Mouse (Mus musculus) kidney, embryonic 15.5 days (tissue): ENCODE data around the gene Acan. TPM values are rescaled to one million over a fixed set of nuclear protein-coding genes. Genes with fewer than 3 reads are reported as not detected.

Experiments
- ATAC-seq: fragments of 200-750 bp; cut with Nextera tagmentation; replicated peaks from 2 replicates; pipeline ENCODE4 v1.8.0; 2017; ENCODE audit warnings: moderate TSS enrichment; ENCODE audit not compliant: low FRiP score
- H3K27ac ChIP-seq: fragments of 300-500 bp; sonication (generic); 2 replicates; pipeline ENCODE4 v1.5.1; 2015; ENCODE audit warnings: mild to moderate bottlenecking, inconsistent platforms
- H3K27me3 ChIP-seq: fragments of 300-500 bp; sonication (generic); 2 replicates; pipeline ENCODE4 v1.6.1; 2015; ENCODE audit warnings: inconsistent platforms
- H3K36me3 ChIP-seq: fragments of 300-500 bp; sonication (generic); 2 replicates; pipeline ENCODE4 v1.6.1; 2015; ENCODE audit warnings: inconsistent platforms
- H3K4me1 ChIP-seq: fragments of 300-500 bp; sonication (generic); 2 replicates; pipeline ENCODE4 v1.6.1; 2015; ENCODE audit warnings: inconsistent platforms
- H3K4me2 ChIP-seq: fragments of 300-500 bp; sonication (generic); 2 replicates; pipeline ENCODE4 v1.6.1; 2015; ENCODE audit warnings: moderate library complexity, mild to moderate bottlenecking, inconsistent platforms
- H3K4me3 ChIP-seq: fragments of 300-500 bp; sonication (generic); replicated peaks from 2 replicates; pipeline ENCODE4 v1.5.1; 2015; ENCODE audit warnings: mild to moderate bottlenecking, inconsistent platforms
- H3K9ac ChIP-seq: fragments of 300-500 bp; sonication (generic); 2 replicates; pipeline ENCODE4 v1.6.1; 2015; ENCODE audit warnings: mild to moderate bottlenecking, inconsistent platforms
- H3K9me3 ChIP-seq: fragments of 300-500 bp; sonication (generic); replicated peaks from 2 replicates; pipeline ENCODE4 v1.6.1; 2016; ENCODE audit warnings: inconsistent platforms
- WGBS: fragments of 180-500 bp; shearing (Covaris S2); methylation state at CpG from one replicate; pipeline ENCODE4 v1.1.7; 2015; ENCODE audit warnings: mixed read lengths; 5-methylcytosine and 5-hydroxymethylcytosine counted together
- polyA plus RNA-seq: library from polyadenylated mRNA; unstranded; fragments of >200 nt; fragmentation: Nextera tagmentation; extraction: Ambion mirVana; gene quantifications from 2 replicates; pipeline ENCODE4 v1.2.1, GENCODE M21; 2015

The Acan gene
- polyA plus RNA-seq, 1 experiment from 2014 or later: 0.52 TPM

- Histone ChIP-seq H3K4me1 (no peaks in the 10 kb centered on the region), H3K27ac (no peak overlapping the region), H3K9me3 (no peaks in the 10 kb centered on the region), H3K36me3 (no peaks in the 10 kb centered on the region), H3K4me3 (no peak overlapping the region), H3K27me3 (0 out of 2 replicates have a peak, but pooled peaks cover 5% of the 10 kb centered on the region), H3K4me2 (no peak overlapping the region), H3K9ac (no peak overlapping the region)
- 20% methylated on average over 7 of the region's 7 CpGs for WGBS
- ATAC-seq: peak; percentile 52; the same call in 1 of the 2 replicates
Observed at GRCm38 (mm10) chr7:79080572-79081399, 27.5 kb downstream of the Acan start.

DNA sequence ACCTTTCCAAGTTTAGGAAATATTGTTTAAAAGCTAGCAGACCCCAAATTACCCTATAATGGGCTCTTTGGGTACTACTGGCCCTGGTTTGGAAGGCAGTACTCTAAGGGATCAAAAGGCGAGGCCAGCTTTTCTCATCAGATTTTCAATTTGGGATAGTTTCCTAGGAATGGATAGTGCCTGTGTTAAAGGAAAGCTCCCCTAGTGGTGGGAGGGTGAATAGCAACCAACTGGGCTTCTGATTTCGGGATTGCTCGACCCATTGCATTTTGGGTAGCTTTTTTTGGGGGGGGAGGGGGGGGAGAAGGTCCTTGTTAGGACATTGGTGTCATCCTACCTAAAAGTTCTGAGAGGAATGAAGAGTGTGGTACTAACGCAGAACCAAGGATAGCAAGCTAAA, 35.8 kb downstream of the Acan start:
- Histone ChIP-seq H3K9me3 (no peaks in the 10 kb centered on the region), H3K4me1 (no peaks in the 10 kb centered on the region), H3K4me3 (no peak overlapping the region), H3K27me3 (no peaks in the 10 kb centered on the region), H3K36me3 (no peaks in the 10 kb centered on the region), H3K4me2 (no peak overlapping the region), H3K27ac (no peak overlapping the region), H3K9ac (no peak overlapping the region)
- no peak for ATAC-seq
- WGBS: 72% methylated on average over 4 of the region's 4 CpGs

DNA sequence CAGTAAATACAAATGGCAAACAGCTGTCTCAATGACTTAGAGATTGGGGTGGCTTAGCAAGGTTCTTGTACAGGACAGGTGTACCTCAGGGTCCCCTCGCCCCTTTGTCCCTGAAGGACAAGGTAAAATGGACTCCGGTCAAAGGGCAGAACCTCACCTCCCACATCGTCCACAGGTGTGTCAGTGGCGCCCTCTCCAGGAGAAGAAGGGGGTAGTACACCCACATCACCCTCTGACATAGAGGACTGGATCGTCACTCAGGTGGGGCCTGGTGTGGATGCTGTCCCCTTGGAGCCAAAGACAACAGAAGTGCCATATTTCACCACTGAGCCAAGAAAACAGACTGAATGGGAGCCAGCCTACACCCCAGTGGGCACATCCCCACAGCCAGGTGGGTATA, 43.2 kb downstream of the Acan start:
- Histone ChIP-seq H3K27ac (no peak overlapping the region), H3K4me1 (no peaks in the 10 kb centered on the region), H3K4me3 (no peak overlapping the region), H3K36me3 (no peaks in the 10 kb centered on the region), H3K4me2 (no peak overlapping the region), H3K9ac (no peak overlapping the region), H3K27me3 (no peaks in the 10 kb centered on the region), H3K9me3 (no peaks in the 10 kb centered on the region)
- no peak for ATAC-seq
- WGBS: 81% methylated on average over 5 of the region's 5 CpGs

- no peak overlapping the region for H3K4me2 ChIP-seq
- no peaks in the 10 kb centered on the region for H3K9me3 ChIP-seq
- no peak overlapping the region for H3K4me3 ChIP-seq
- H3K36me3 ChIP-seq: no peaks in the 10 kb centered on the region
- no peak overlapping the region for H3K9ac ChIP-seq
- H3K4me1 ChIP-seq: no peaks in the 10 kb centered on the region
- H3K27ac ChIP-seq: no peak overlapping the region
- no peaks in the 10 kb centered on the region for H3K27me3 ChIP-seq
- ATAC-seq: no peak
- WGBS: 41% methylated on average over 4 of the region's 4 CpGs
Observed at GRCm38 (mm10) chr7:79113848-79114247, 60.6 kb downstream of the Acan start.

- Histone ChIP-seq H3K27me3 (no peaks in the 10 kb centered on the region), H3K4me1 (peaks cover 3% of the 10 kb centered on the region; the same call in 1 of the 2 replicates), H3K9ac (no peak overlapping the region), H3K36me3 (no peaks in the 10 kb centered on the region), H3K4me2 (no peak overlapping the region), H3K4me3 (no peak overlapping the region), H3K27ac (no peak overlapping the region), H3K9me3 (no peaks in the 10 kb centered on the region)
- ATAC-seq: no peak
- 72% methylated on average over 5 of the region's 5 CpGs for WGBS
Observed at GRCm38 (mm10) chr7:79123465-79123864, 70.2 kb downstream of the Acan start.

DNA sequence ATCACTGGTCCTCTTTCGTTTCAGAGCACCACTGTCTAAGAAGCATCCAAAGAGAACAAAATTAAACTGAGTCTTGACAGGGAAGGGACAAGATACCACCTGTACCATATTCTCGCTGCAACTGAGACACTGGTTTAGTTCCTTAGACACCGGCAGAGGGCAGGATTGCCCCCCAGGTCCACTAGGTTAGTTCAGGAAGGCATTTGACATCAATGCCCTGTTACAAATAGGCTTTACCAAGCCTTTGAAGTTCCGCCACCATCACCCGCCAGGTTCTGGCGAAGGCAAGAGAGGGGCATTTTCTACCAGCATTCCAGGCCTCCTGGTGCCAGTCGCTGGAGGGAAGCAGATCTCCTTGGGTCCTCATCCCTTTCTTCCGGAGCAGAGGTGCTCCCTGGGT, 76.6 kb downstream of the Acan start:
- H3K4me1 ChIP-seq: peaks cover 43% of the 10 kb centered on the region
- peak overlapping the region; percentile 40 for H3K4me3 ChIP-seq
- peak overlapping the region; percentile 63 for H3K4me2 ChIP-seq
- ATAC-seq: no peak
- H3K27me3 ChIP-seq: peaks cover 4% of the 10 kb centered on the region; the same call in 1 of the 2 replicates
- no peak overlapping the region for H3K27ac ChIP-seq
- no peaks in the 10 kb centered on the region for H3K9me3 ChIP-seq
- no peak overlapping the region for H3K9ac ChIP-seq
- 13% methylated on average over 8 of the region's 8 CpGs for WGBS
- H3K36me3 ChIP-seq: peaks cover 13% of the 10 kb centered on the region

DNA sequence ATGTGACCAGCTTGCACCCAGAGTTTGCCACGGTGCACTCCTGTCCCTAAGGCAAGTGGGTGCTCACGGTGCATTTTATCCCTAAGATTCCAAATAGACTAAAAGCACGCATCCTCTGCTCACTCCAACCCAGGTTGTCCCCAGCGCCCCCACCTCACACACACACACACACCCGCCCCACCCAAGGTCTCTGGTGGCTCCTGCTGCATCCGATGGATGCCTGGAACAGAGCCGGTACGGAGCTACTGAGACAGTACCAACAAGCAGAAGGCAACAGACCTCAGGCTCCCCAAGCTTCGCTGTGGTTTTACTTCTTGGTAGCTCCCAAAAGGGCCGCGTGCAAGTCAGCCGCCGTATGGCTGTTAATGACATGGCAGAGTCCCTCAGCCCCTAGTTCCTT, 77.1 kb downstream of the Acan start:
- peaks cover 43% of the 10 kb centered on the region for H3K4me1 ChIP-seq
- peak; percentile 24; the same call in 1 of the 2 replicates for ATAC-seq
- H3K9me3 ChIP-seq: no peaks in the 10 kb centered on the region
- H3K4me3 ChIP-seq: peak overlapping the region; percentile 40
- H3K27me3 ChIP-seq: peaks cover 4% of the 10 kb centered on the region; the same call in 1 of the 2 replicates
- H3K4me2 ChIP-seq: peak overlapping the region; percentile 63
- peaks cover 18% of the 10 kb centered on the region for H3K36me3 ChIP-seq
- no peak overlapping the region for H3K27ac ChIP-seq
- peak overlapping the region; percentile 25; the same call in 1 of the 2 replicates for H3K9ac ChIP-seq
- WGBS: 10% methylated on average over 13 of the region's 13 CpGs

DNA sequence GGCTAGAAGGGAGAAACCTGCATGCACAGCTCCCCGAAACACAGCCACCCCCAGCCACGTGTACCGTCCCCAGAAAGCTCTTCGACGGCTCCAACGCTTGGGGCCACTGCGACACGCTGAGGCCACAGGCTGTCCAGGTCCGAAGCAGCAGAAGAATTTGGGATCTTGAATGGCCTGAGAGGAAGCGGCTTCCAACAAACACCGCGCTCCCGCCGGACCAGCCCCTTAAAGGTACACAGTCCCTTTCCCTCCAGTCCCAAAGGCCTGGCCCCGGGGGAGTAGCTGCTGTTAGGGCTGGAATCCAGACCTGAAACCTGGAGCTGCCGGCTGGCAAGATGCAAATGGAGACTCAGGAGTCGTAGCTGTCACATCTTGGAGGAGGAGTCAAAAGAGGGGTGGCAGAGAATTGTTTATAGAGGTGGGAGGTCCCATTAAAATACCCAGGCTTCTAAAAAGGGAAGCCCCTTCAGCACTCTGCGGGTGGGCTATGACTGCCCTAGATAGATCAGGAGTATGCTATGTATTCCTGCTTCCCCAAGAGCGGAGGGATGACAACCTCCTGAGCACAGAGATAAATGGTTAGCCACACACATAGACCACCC, 77.7 kb downstream of the Acan start, which contains the start of gene Hapln3:
TSS of gene Hapln3 (minus strand) at position 176 of the 602 bp plus-strand sequence.
- WGBS: 2% methylated on average over 19 of the region's 19 CpGs
- peak within 1 kb of the TSS; percentile 25; the same call in 1 of the 2 replicates for H3K9ac ChIP-seq
- ATAC-seq: peak; percentile 53

GRCm38 (mm10) chr7:79133391-79133790, 80.1 kb downstream of the Acan start:
- Histone ChIP-seq H3K9me3 (no peaks in the 10 kb centered on the region), H3K4me3 (no peak overlapping the region), H3K9ac (no peak overlapping the region), H3K27me3 (peaks cover 4% of the 10 kb centered on the region; the same call in 1 of the 2 replicates), H3K4me1 (peaks cover 40% of the 10 kb centered on the region), H3K36me3 (peaks cover 47% of the 10 kb centered on the region), H3K27ac (no peak overlapping the region), H3K4me2 (no peak overlapping the region)
- ATAC-seq: no peak
- WGBS: 29% methylated on average over 6 of the region's 6 CpGs

More for the DNA sequence above, 77.7 kb downstream of the Acan start, which contains the start of gene Hapln3:
- H3K36me3 ChIP-seq: peaks cover 23% of the 10 kb centered on the region
- H3K27ac ChIP-seq: 0 out of 2 replicates have a peak within 1 kb of the TSS, but pooled peaks have one; percentile 4
- H3K4me2 ChIP-seq: peak within 1 kb of the TSS; percentile 63
- peaks cover 40% of the 10 kb centered on the region for H3K4me1 ChIP-seq
- H3K9me3 ChIP-seq: no peaks in the 10 kb centered on the region
- H3K4me3 ChIP-seq: peak within 1 kb of the TSS; percentile 40
- peaks cover 4% of the 10 kb centered on the region; the same call in 1 of the 2 replicates for H3K27me3 ChIP-seq

DNA sequence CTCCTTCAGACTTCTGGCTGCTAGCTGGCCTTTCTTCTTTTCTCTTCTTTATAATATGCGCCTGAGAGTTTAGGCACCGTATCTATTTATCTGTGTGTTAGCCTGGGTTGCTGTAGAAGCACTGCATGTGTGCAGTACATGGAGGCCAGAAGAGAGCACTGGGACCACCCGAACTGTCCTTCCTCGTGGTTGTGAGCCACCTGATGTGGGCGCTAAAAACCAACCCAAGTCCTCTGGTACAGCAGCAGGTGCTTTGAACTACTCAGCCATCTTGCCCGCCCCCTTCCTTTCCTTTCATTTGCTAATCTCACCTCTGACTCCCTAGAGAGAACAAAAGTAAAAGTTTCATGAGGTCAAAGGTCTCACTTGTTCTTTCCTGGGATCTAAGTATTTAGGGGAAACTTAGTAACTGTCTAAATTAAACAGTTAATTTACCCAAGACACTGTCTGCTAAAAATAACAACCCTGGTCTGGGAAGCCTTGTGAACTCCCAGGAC, 86.1 kb downstream of the Acan start:
- no peak for ATAC-seq
- Histone ChIP-seq H3K4me1 (no peaks in the 10 kb centered on the region), H3K4me3 (no peak overlapping the region), H3K27me3 (no peaks in the 10 kb centered on the region), H3K27ac (no peak overlapping the region), H3K9me3 (no peaks in the 10 kb centered on the region), H3K36me3 (peaks cover 90% of the 10 kb centered on the region), H3K9ac (no peak overlapping the region), H3K4me2 (no peak overlapping the region)
- 65% methylated on average over 6 of the region's 6 CpGs for WGBS

DNA sequence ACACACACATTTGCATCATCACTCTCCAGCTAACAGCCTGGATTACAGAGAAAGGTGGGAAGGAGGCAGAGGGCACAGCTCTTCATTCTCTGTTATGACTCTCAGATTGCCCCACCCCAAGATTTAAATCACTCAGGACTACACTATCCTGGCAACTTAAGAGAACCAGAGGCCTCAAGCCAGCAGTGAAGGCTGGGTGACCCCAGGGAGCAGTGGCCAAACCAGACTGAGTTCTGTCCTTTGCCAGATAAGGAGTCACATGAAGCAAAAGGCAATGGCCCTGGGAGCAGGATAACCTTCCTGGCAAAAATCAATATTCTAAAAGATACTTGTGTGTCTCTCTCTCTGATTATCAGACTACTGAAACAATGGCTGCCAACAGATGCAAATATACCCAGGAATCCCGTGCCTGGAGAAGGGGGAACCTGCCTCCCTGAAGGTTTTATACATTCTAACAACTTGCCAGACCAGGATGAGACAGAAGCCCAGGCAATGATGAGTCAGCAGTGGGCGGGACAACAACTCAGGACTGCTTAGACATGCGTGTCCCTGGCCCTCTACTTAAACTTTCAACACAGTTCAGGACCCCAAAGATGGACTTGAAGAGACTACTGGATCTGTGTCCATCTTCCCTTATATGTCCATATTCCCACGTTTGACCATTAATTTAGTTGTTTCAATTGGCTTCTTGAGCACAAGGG, 86.8 kb downstream of the Acan start:
- Histone ChIP-seq H3K9me3 (no peaks in the 10 kb centered on the region), H3K4me2 (no peak overlapping the region), H3K4me1 (no peaks in the 10 kb centered on the region), H3K36me3 (peaks cover 89% of the 10 kb centered on the region), H3K9ac (no peak overlapping the region), H3K27me3 (no peaks in the 10 kb centered on the region), H3K4me3 (no peak overlapping the region), H3K27ac (no peak overlapping the region)
- no peak for ATAC-seq
- WGBS: 58% methylated on average over 4 of the region's 4 CpGs
